Mouse (Mus musculus): ENCODE measurements around the gene Fam193b. TPM values are rescaled to one million over a fixed set of nuclear protein-coding genes. Genes with fewer than 3 reads are reported as not detected.

The Fam193b gene
- 25.6 and 35.0 TPM in 2 replicates for total RNA-seq (2017)

DNA sequence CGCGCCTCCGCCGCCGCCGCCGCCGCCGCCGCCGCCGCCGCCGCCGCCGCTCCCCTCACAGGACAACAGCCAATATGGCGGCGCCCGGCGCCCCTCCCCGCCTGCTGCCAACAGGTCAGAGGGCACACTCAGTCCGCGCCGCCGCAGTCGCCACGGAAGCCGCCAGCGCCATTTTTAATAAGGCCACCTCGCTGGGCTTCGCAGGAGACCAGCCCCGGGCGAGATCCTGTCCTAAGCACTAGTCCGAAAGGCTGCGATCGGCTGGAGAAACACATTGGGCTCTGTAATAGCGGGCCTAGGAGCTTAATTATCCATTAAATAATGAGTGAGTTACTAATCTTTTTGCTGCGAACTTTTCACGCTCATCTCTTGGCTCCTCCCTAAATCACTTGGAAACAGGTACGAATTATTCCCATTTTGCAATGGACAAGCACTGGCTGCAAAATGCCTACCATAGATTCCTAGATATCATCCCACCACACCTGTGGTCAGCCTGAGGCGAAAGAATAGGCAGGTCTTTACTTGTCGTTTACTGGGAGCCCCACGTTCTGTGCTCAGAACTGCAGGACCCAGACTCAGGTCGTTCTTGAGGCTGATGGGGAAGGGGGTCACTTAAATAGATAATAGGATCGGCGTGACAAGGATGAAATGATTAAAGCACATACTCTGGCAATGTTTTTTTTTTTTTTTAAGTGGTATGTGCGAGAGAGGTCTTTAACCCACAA lies at the start of gene Fam193b:
TSS of gene Fam193b (minus strand) at position 94 of the 725 bp plus-strand sequence.
- ATAC-seq (replicated peaks in 1 of 2; ENCODE audit: insufficient read depth in 1 of 2, low FRiP score in 2 of 2, low TSS enrichment in 1 of 2, low read depth in 1 of 2, poor library complexity in 2 of 2, severe bottlenecking in 2 of 2) = peak; percentile 92 to 97

DNA sequence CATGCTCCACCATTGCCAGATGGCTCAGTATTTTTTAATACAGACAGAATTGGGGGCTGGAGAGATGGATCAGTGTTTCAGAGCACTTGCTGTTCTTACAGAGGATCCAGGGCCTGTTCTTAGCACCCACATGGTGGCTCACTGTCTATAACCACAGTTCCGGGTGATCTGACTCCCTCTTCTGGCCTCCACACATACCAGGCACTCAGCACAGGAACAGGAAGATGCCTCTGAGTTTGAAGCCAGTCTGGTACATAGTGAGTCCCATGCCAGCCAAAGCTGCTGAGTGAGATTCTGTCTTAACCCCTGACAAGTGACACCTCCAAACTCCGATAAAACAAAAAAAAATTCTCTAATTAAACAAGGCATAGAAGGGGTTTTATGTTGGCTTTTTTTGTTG lies 49.4 kb upstream of the Fam193b start:
- ATAC-seq (replicated peaks in 1 of 2; ENCODE audit: insufficient read depth in 1 of 2, low FRiP score in 2 of 2, low TSS enrichment in 1 of 2, low read depth in 1 of 2, poor library complexity in 2 of 2, severe bottlenecking in 2 of 2) = no peak

DNA sequence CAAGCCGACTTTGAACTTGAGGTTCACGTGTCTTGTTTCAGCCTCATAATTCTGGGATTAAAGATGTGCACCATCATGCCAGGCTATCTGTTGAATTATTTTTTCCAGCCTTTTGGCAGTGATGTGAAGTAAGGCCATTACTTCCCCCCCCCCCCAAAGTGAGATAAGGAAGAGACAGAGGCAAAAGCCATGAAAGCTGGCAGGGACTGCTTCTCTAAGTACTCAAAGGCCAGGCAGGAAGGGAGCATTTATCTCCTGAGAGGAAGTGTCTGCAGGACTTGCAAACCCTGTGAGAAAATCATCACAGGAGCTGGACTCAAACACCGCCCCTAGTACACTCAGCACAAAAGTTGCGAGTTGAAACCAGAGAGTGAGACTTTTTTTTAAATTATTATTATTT lies 48.4 kb upstream of the Fam193b start:
- no peak for ATAC-seq (replicated peaks in 1 of 2; ENCODE audit: insufficient read depth in 1 of 2, low FRiP score in 2 of 2, low TSS enrichment in 1 of 2, low read depth in 1 of 2, poor library complexity in 2 of 2, severe bottlenecking in 2 of 2)

DNA sequence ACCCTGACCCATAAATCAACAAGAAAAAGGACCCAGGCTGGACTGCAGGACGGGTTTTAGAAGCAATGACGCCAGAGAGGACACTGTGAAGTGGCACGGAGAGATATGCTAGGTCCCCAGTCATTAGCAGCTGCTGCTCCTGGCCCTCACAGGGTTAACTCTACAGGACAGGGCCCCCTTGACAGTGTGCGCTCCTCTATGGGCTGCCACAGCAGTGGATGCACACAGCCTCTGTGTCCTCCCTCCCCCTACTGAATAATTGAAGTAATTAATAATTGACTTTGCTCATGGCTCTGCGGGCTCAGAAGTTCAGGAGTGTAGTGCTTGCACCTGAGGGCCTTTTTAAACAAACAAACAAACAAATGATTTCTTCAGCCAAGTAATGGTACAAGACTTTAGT lies 42.6 kb upstream of the Fam193b start:
- no peak for ATAC-seq (replicated peaks in 1 of 2; ENCODE audit: insufficient read depth in 1 of 2, low FRiP score in 2 of 2, low TSS enrichment in 1 of 2, low read depth in 1 of 2, poor library complexity in 2 of 2, severe bottlenecking in 2 of 2)

DNA sequence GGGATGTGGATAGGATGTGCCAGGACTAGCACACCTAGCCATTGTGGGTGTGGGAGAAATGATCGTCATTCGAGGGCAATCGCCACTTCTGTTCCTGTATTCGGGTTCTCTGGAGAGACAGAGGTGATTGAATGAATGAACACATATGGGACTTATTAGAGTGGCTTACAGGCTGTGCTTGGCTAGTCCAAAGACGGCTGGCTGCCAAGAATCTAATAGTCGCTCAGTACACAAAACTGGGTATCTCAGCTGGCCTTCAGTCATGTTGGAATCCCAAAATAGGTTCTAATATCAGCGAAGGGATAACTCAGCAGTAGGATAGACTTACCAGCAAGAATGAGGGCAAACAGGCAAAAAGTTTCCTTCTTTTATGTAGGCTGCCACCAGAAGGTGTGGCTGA lies 41.1 kb upstream of the Fam193b start:
- ATAC-seq (replicated peaks in 1 of 2; ENCODE audit: insufficient read depth in 1 of 2, low FRiP score in 2 of 2, low TSS enrichment in 1 of 2, low read depth in 1 of 2, poor library complexity in 2 of 2, severe bottlenecking in 2 of 2) = no peak

DNA sequence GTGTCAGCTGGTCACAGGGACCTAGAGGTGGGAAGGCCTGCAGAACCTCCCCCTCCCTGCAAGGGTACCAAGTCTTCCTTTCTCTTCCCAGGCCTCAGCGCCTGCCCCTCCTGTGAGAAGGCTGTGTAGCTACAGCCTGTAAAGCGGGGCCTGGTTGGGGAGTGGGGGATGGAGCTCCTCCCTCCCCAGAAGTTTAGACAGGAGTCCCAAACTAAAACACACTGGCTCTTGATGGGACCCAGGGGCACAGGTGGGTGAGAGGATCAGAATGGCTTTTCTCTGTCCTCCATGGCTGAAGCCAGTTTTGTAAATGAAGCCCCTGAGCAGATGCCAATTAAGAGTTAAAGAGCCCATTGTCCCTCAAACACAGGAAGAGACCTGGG lies 36.7 kb upstream of the Fam193b start:
- ATAC-seq (replicated peaks in 1 of 2; ENCODE audit: insufficient read depth in 1 of 2, low FRiP score in 2 of 2, low TSS enrichment in 1 of 2, low read depth in 1 of 2, poor library complexity in 2 of 2, severe bottlenecking in 2 of 2) = no peak

DNA sequence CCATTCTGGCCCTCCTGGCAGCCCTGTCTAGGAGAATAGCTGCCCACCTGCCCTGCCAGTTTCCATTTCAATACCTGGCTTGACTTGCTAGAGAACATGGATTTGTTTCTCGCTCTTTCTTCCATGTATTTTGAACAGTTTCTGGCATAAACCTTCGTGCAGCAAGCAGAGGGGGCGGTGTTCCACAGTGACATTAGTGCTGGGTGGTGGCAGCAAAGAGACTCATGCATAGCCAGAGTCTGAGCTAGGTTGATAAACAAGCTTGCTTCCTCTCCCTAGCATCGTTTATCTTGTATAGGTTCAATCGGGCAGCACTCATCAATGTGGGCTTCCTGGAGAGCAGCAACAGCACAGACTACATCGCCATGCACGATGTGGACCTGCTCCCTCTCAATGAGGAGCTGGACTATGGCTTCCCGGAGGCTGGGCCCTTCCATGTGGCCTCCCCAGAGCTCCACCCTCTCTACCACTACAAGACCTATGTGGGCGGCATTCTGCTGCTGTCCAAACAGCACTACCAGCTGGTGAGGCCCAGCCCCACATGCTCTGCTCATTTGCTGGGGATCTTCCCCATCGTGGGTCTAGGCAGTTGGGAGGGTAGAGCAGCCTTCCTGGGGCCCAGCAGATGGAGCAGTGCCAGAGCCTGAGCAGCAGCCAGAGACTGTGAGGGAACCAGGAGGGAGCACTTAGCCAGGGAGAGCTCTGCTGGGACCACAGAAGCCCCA lies 36.1 kb upstream of the Fam193b start:
- ATAC-seq (replicated peaks in 1 of 2; ENCODE audit: insufficient read depth in 1 of 2, low FRiP score in 2 of 2, low TSS enrichment in 1 of 2, low read depth in 1 of 2, poor library complexity in 2 of 2, severe bottlenecking in 2 of 2) = no peak

DNA sequence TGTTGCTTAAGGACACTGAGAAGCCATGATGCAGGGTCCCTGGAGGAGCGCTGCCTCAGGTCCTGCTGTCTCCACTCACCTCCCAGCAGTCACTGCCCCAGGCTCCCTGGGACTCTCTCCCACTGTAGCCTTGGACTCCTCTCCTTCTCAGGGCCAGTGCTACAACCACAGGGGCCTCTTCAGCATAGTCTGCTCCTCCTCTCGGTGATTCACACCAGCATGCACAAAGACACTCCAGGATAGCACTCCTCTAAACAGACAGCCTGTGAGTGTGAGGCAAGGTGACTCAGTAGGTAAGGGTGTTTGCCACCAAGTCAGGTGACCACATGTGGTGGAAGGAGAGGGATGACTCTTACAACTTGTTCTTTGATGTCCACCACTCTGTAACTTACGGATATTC lies 33.7 kb upstream of the Fam193b start:
- ATAC-seq (replicated peaks in 1 of 2; ENCODE audit: insufficient read depth in 1 of 2, low FRiP score in 2 of 2, low TSS enrichment in 1 of 2, low read depth in 1 of 2, poor library complexity in 2 of 2, severe bottlenecking in 2 of 2) = no peak

DNA sequence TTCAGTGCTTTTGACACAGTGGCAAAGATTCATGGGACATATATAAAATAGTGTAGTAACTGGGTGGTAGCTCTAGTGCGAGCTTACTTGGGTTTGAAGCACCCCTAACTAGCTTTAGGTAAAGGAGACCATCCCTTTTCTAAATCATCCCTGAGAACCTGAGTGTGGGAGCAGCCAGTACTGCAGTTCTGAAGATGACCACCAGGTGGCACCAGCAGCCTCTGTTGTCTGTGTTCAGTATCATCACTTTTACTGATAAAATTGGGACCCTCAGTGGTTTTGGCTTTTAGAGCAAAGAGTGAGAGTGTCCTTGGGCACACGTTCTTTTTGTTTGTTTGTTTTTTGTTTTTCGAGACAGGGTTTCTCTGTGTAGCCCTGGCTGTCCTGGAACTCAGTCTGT lies 30.7 kb upstream of the Fam193b start:
- peak; percentile 55 to 61; a peak in 2 of 4 replicates for ATAC-seq (replicated peaks in 1 of 2; ENCODE audit: insufficient read depth in 1 of 2, low FRiP score in 2 of 2, low TSS enrichment in 1 of 2, low read depth in 1 of 2, poor library complexity in 2 of 2, severe bottlenecking in 2 of 2)

DNA sequence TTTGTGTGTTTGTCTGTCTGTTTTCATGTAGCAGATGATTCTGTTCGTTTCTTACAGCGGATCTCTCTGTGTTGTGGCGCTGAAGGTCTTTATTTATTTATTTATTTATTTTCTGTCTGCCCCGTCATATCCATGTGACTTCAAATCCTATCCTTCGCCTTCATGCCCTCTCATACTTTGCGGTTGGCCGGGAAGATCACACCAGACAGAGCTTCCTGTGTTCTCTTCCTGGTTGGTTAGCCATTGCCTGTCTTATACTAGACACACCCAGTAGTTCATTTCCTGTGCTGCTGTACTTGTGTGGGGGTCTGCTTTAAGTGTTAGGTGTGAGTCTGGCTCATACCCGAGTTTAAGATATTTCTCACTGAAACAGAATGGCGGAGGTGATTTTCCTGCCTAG lies 29.7 kb upstream of the Fam193b start:
- peak; percentile 35 to 58; a peak in 2 of 4 replicates for ATAC-seq (replicated peaks in 1 of 2; ENCODE audit: insufficient read depth in 1 of 2, low FRiP score in 2 of 2, low TSS enrichment in 1 of 2, low read depth in 1 of 2, poor library complexity in 2 of 2, severe bottlenecking in 2 of 2)

DNA sequence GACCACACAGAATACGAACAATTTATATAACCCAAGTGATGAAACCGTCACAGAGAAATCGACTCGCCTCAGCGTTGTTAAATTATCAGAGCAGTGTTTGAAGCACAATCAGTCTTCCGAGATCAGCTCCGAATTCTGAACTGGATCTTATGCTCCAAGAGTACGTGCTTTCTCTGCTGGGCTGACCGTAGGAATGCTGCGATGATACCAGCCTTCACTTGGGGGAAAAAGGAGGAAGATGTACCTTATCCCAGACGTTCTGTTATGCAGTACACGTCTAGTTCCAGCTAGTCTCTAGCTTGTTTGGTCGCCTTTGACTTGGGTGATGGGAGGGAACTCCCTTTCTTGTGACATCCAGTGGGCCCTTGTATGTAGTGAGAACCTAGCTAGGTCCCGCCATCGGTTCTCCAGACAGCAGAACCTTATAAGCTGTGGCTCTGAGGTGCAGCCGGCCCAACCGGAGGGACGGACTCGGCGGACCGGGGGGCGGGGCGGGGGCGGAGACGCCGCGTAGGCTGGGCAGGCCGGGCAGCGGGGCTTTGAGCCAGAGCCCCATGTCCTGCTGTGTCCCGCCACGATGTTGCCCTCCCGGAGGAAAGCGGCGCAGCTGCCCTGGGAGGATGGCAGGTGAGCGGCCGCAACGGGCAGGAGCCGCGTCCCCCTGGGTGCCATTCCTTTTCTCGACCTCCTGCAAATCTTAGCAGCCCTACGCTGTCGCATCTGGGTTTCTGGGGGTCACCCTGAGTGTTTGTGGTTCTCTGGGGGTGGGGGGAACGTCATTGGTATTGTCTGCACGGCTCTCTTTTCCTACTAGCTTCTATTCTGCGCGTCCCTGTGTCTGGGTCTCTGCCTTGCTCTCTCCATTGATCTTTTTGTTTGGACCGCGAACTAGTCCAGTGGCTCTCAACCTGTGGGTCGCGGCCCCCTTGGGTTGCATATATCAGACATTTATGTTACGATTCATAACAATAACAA lies 28.9 kb upstream of the Fam193b start, which contains the start of gene B4galt7:
TSS of gene B4galt7 (plus strand) at position 331 of the 975 bp plus-strand sequence.
- ATAC-seq (replicated peaks in 1 of 2; ENCODE audit: insufficient read depth in 1 of 2, low FRiP score in 2 of 2, low TSS enrichment in 1 of 2, low read depth in 1 of 2, poor library complexity in 2 of 2, severe bottlenecking in 2 of 2) = peak; percentile 77 to 82

DNA sequence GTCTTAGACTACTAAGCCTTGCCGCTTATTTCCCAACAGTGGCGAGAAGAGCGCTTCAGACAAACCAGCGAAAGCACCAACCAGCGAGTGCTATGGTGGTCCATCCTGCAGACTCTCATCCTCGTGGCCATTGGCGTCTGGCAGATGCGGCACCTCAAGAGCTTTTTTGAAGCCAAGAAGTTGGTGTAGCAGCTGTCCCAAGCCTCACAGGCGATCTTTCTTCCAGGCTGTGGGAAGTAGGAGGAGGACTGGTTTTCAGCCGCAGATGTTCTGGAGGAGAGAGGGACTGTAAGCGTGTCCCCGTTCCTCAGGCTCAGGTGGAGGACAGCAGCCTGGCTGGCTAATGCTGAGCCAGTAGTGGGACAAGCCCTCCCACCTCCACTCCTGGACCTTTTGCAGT lies 25.9 kb upstream of the Fam193b start:
- no peak for ATAC-seq (replicated peaks in 1 of 2; ENCODE audit: insufficient read depth in 1 of 2, low FRiP score in 2 of 2, low TSS enrichment in 1 of 2, low read depth in 1 of 2, poor library complexity in 2 of 2, severe bottlenecking in 2 of 2)

DNA sequence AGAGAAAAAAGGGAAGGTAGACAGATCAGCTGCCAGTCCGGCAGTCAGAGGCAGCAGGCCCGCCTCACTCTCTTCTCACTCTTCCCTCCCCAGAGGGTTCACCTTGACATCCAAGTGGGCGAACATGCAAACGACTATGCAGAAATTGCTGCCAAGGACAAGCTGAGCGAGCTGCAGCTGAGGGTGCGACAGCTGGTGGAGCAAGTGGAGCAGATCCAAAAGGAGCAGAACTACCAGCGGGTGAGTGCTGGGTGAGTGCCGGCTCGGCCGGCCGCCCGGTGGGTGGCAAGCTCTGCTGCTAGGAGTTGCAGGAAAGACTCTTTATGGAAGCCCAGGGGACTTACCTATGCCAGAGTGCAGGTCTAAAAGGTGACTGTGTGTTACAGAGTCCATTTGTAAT lies 24.5 kb upstream of the Fam193b start:
- no peak for ATAC-seq (replicated peaks in 1 of 2; ENCODE audit: insufficient read depth in 1 of 2, low FRiP score in 2 of 2, low TSS enrichment in 1 of 2, low read depth in 1 of 2, poor library complexity in 2 of 2, severe bottlenecking in 2 of 2)

DNA sequence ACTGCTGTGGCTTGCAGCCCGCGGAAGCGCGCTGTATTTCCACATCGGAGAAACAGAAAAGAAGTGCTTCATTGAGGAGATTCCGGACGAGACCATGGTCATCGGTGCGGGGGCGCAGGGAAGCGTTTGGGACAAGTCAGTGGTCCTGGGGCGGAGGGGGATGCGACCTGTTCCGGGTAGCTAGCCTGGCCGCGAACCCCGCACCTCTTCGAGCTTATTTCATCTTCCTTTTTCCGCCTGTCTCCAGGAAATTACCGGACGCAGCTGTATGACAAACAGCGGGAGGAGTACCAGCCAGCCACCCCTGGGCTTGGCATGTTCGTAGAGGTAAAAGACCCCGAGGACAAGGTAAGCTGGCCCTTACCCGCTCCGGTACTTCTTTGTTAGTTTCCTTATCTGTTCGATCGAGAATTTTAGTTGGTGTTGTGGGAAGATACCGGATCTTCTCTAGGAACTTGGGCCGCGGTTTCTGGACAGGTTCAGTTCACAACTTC lies 22.4 kb upstream of the Fam193b start:
- ATAC-seq (replicated peaks in 1 of 2; ENCODE audit: insufficient read depth in 1 of 2, low FRiP score in 2 of 2, low TSS enrichment in 1 of 2, low read depth in 1 of 2, poor library complexity in 2 of 2, severe bottlenecking in 2 of 2) = peak in 1 of 2 experiments; percentile 33; a peak in 2 of 4 replicates

DNA sequence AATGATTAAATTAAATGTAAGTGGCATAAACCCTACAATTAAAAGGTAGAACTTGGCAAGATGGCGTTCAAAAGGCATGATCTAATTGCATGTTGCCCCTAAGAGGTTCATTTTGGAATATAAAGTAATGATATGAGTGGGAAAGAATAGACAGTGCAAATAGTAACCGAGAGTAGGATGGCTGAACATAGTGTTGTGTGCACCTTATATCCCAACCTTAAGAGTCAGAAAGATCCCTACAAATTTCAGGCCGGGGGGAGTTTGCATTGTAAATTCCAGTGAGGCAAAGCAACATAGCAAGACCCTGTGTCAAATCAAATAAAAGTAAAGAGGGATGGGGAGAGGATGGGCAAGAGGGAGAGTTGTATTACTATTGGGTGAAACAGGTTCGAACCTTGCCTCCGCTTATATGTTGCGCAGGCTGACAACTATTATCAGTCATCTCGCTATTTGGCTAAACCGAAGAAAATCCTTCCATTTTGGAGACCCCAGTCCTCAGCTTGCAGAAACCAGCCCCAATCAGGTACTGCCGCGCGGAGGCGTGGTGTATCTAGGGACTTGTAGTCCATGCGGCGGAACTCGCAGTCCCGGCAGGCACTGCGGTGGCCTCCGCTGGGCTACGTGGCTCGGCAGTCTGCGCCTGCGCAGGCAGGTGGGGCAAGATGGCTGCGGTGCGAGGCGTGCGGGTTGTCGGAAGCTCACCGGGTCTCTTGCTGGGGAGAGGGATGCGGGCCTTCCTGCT lies 21.8 kb upstream of the Fam193b start:
- ATAC-seq (replicated peaks in 1 of 2; ENCODE audit: insufficient read depth in 1 of 2, low FRiP score in 2 of 2, low TSS enrichment in 1 of 2, low read depth in 1 of 2, poor library complexity in 2 of 2, severe bottlenecking in 2 of 2) = peak; percentile 98 to 100

DNA sequence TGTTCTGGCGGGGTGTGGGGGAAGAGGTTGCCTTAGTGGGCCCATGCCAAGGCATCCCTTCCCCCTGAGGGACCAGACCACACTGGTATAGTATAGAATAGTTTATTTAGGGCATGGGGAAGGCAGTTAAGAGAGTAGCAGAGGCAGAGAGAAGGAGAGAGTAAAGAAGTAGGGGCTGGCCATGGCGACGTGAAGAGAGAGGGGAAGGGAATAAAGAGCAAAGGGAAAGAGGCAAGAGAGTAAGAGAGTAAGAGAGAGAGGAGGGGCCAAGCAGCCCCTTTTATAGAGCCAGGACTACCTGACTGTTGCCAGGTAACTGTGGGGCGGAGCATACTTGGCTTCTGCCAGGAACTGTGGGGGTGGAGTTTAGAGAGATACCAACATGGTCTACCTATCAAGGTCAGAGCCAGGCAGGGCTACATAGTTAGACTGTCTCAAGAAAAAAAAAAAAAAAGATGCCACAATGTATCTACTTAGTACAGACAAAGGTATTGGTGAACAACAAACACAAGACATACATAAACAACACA lies 21.1 kb upstream of the Fam193b start:
- ATAC-seq (replicated peaks in 1 of 2; ENCODE audit: insufficient read depth in 1 of 2, low FRiP score in 2 of 2, low TSS enrichment in 1 of 2, low read depth in 1 of 2, poor library complexity in 2 of 2, severe bottlenecking in 2 of 2) = no peak

DNA sequence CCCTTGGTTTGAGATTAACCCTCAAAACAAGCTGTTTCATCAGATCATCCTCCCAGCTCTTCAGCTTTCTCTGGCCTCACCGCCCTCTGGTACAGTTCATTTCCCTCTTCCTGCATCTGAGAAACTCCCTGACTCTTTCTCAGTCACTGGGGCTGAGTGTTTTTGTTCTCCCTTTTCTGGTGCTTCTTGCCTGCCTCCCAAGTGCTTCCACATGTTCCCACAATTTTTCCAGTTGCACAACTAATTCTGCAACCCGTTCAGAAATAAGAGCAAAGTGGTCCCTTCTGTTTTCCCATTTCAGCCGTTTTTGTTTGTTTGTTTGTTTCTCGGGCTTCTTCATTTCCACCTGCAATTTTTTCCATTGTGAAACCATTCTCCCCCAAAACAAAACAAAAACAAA lies 7.2 kb upstream of the Fam193b start:
- no peak for ATAC-seq (replicated peaks in 1 of 2; ENCODE audit: insufficient read depth in 1 of 2, low FRiP score in 2 of 2, low TSS enrichment in 1 of 2, low read depth in 1 of 2, poor library complexity in 2 of 2, severe bottlenecking in 2 of 2)

Measured in hematopoietic stem cell, adult 5-6 weeks (primary cell).